Mouse (Mus musculus) liver, embryonic 15.5 days (tissue): ENCODE measurements around the gene Fkbp8. TPM values are rescaled to one million over a fixed set of nuclear protein-coding genes. Genes with fewer than 3 reads are reported as not detected.
A peak's percentile ranks its signal among the peaks of the same experiment; 100 is the strongest.

Experiments used
- ATAC-seq: fragments of 200-750 bp; cut with Nextera tagmentation; 2 replicates; pipeline ENCODE4 v1.8.0; 2017; ENCODE audit warnings: moderate number of reproducible peaks, mild to moderate bottlenecking, moderate library complexity; ENCODE audit not compliant: insufficient read depth
- H3K27ac ChIP-seq: fragments of 300-500 bp; sonication (generic); replicated peaks from 2 replicates; pipeline ENCODE4 v1.5.1; 2015; ENCODE audit warnings: mild to moderate bottlenecking, inconsistent platforms
- H3K27me3 ChIP-seq: fragments of 300-500 bp; sonication (generic); 2 replicates; pipeline ENCODE4 v1.6.1; 2015; ENCODE audit warnings: mild to moderate bottlenecking, inconsistent platforms
- H3K36me3 ChIP-seq: fragments of 300-500 bp; sonication (generic); replicated peaks from 2 replicates; pipeline ENCODE4 v1.6.1; 2015; ENCODE audit warnings: moderate library complexity, mild to moderate bottlenecking, inconsistent platforms
- H3K4me1 ChIP-seq: fragments of 300-500 bp; sonication (generic); replicated peaks from 2 replicates; pipeline ENCODE4 v1.6.1; 2015; ENCODE audit warnings: inconsistent platforms
- H3K4me2 ChIP-seq: fragments of 300-500 bp; sonication (generic); 2 replicates; pipeline ENCODE4 v1.6.1; 2015; ENCODE audit warnings: moderate library complexity, mild to moderate bottlenecking, inconsistent platforms
- H3K4me3 ChIP-seq: fragments of 300-500 bp; sonication (generic); replicated peaks from 2 replicates; pipeline ENCODE4 v1.5.1; 2015; ENCODE audit warnings: mild to moderate bottlenecking, inconsistent platforms
- H3K9ac ChIP-seq: fragments of 300-500 bp; sonication (generic); 2 replicates; pipeline ENCODE4 v1.6.1; 2015; ENCODE audit warnings: moderate library complexity, mild to moderate bottlenecking, inconsistent platforms
- H3K9me3 ChIP-seq: fragments of 300-500 bp; sonication (generic); replicated peaks from 2 replicates; pipeline ENCODE4 v1.6.1; 2016; ENCODE audit warnings: inconsistent platforms
- WGBS: fragments of 180-500 bp; shearing (Covaris S2); methylation state at CpG from one replicate; pipeline ENCODE4 v1.1.7; 2015; ENCODE audit warnings: mixed read lengths; ENCODE audit not compliant: insufficient replicate concordance; 5-methylcytosine and 5-hydroxymethylcytosine counted together
- polyA plus RNA-seq: library from polyadenylated mRNA; unstranded; fragments of >200 nt; fragmentation: Nextera tagmentation; extraction: Ambion mirVana; gene quantifications from 2 replicates; pipeline ENCODE4 v1.2.1, GENCODE M21; 2015

The Fkbp8 gene
- 163 and 186 TPM in 2 replicates for polyA plus RNA-seq

GRCm38 (mm10) chr8:70527512-70528181 lies at the start of gene Fkbp8, which contains the start of gene Kxd1:
TSS of gene Fkbp8 (plus strand) at chr8:70527724.
TSS of gene Kxd1 (minus strand) at chr8:70527956.
- under 1% methylated on average over 61 of the region's 61 CpGs for WGBS
- Histone ChIP-seq H3K4me2 (peak within 1 kb of the TSS; percentile 72), H3K9ac (peak within 1 kb of the TSS; percentile 98), H3K4me3 (peak within 1 kb of the TSS; percentile 83), H3K27me3 (no peaks in the 10 kb centered on the region), H3K36me3 (peaks cover 31% of the 10 kb centered on the region), H3K27ac (peak within 1 kb of the TSS; percentile 91), H3K9me3 (no peaks in the 10 kb centered on the region), H3K4me1 (peaks cover 59% of the 10 kb centered on the region)
- ATAC-seq: peak; percentile 77

- 46% methylated on average over 3 of the region's 3 CpGs for WGBS
- H3K27me3 ChIP-seq: peaks cover 89% of the 10 kb centered on the region
- no peak overlapping the region for H3K27ac ChIP-seq
- no peaks in the 10 kb centered on the region for H3K36me3 ChIP-seq
- no peak for ATAC-seq
- H3K4me1 ChIP-seq: peaks cover 14% of the 10 kb centered on the region
- H3K4me2 ChIP-seq: no peak overlapping the region
- no peak overlapping the region for H3K9ac ChIP-seq
- no peaks in the 10 kb centered on the region for H3K9me3 ChIP-seq
- H3K4me3 ChIP-seq: no peak overlapping the region
Measured at GRCm38 (mm10) chr8:70481908-70482307, 45.6 kb upstream of the Fkbp8 start.

- Histone ChIP-seq H3K27me3 (peaks cover 98% of the 10 kb centered on the region), H3K36me3 (no peaks in the 10 kb centered on the region), H3K4me2 (no peak overlapping the region), H3K4me3 (no peak overlapping the region), H3K4me1 (peaks cover 4% of the 10 kb centered on the region), H3K27ac (no peak overlapping the region), H3K9ac (no peak overlapping the region), H3K9me3 (no peaks in the 10 kb centered on the region)
- 46% methylated on average over 2 of the region's 2 CpGs for WGBS
- ATAC-seq: no peak
Measured at GRCm38 (mm10) chr8:70482943-70483342, 44.6 kb upstream of the Fkbp8 start.

- Histone ChIP-seq H3K4me1 (peaks cover 19% of the 10 kb centered on the region), H3K9me3 (no peaks in the 10 kb centered on the region), H3K9ac (no peak overlapping the region), H3K36me3 (no peaks in the 10 kb centered on the region), H3K4me2 (no peak overlapping the region), H3K27ac (no peak overlapping the region), H3K27me3 (peaks cover 100% of the 10 kb centered on the region), H3K4me3 (no peak overlapping the region)
- WGBS: 39% methylated on average over 7 of the region's 7 CpGs
- no peak for ATAC-seq
Measured at GRCm38 (mm10) chr8:70486191-70486681, 41.3 kb upstream of the Fkbp8 start.

- Histone ChIP-seq H3K4me1 (peaks cover 19% of the 10 kb centered on the region), H3K9ac (no peak within 1 kb of the TSS), H3K27ac (no peak within 1 kb of the TSS), H3K27me3 (peaks cover 100% of the 10 kb centered on the region), H3K4me3 (peak within 1 kb of the TSS; percentile 22), H3K4me2 (peak within 1 kb of the TSS; percentile 54), H3K9me3 (no peaks in the 10 kb centered on the region), H3K36me3 (no peaks in the 10 kb centered on the region)
- WGBS: 16% methylated on average over 33 of the region's 33 CpGs
- ATAC-seq: no peak
Measured at GRCm38 (mm10) chr8:70486941-70487520, 40.5 kb upstream of the Fkbp8 start, which contains the start of gene Tmem59l. TSS of gene Tmem59l (minus strand) at chr8:70487358.

- Histone ChIP-seq H3K4me1 (peaks cover 26% of the 10 kb centered on the region), H3K9me3 (no peaks in the 10 kb centered on the region), H3K27me3 (peaks cover 100% of the 10 kb centered on the region), H3K27ac (no peak overlapping the region), H3K4me2 (peak overlapping the region; percentile 54), H3K9ac (no peak overlapping the region), H3K4me3 (peak overlapping the region; percentile 22), H3K36me3 (no peaks in the 10 kb centered on the region)
- no peak for ATAC-seq
- WGBS: 3% methylated on average over 55 of the region's 55 CpGs
Measured at GRCm38 (mm10) chr8:70487993-70488796, 39.3 kb upstream of the Fkbp8 start.

GRCm38 (mm10) chr8:70488931-70489470 lies 38.5 kb upstream of the Fkbp8 start:
- H3K27ac ChIP-seq: no peak overlapping the region
- H3K27me3 ChIP-seq: peaks cover 100% of the 10 kb centered on the region
- no peak overlapping the region for H3K9ac ChIP-seq

GRCm38 (mm10) chr8:70489576-70489975 lies 37.9 kb upstream of the Fkbp8 start:
- Histone ChIP-seq H3K36me3 (no peaks in the 10 kb centered on the region), H3K4me3 (peak overlapping the region; percentile 25), H3K27ac (no peak overlapping the region), H3K9me3 (no peaks in the 10 kb centered on the region), H3K4me1 (peaks cover 30% of the 10 kb centered on the region), H3K27me3 (peaks cover 100% of the 10 kb centered on the region), H3K4me2 (peak overlapping the region; percentile 49), H3K9ac (no peak overlapping the region)
- ATAC-seq: no peak
- 3% methylated on average over 35 of the region's 41 CpGs for WGBS

More at GRCm38 (mm10) chr8:70488931-70489470, 38.5 kb upstream of the Fkbp8 start:
- no peak for ATAC-seq
- Histone ChIP-seq H3K36me3 (no peaks in the 10 kb centered on the region), H3K4me1 (peaks cover 30% of the 10 kb centered on the region), H3K4me3 (peak overlapping the region; percentile 25), H3K9me3 (no peaks in the 10 kb centered on the region), H3K4me2 (peak overlapping the region; percentile 54)
- WGBS: 3% methylated on average over 14 of the region's 14 CpGs

- H3K9me3 ChIP-seq: no peaks in the 10 kb centered on the region
- H3K4me2 ChIP-seq: no peak overlapping the region
- no peak overlapping the region for H3K27ac ChIP-seq
- no peak overlapping the region for H3K9ac ChIP-seq
- no peak for ATAC-seq
- H3K27me3 ChIP-seq: peaks cover 100% of the 10 kb centered on the region
- peaks cover 30% of the 10 kb centered on the region for H3K4me1 ChIP-seq
- no peaks in the 10 kb centered on the region for H3K36me3 ChIP-seq
- WGBS: 19% methylated on average over 10 of the region's 10 CpGs
- H3K4me3 ChIP-seq: no peak overlapping the region
Measured at GRCm38 (mm10) chr8:70490061-70490879, 37.3 kb upstream of the Fkbp8 start.

GRCm38 (mm10) chr8:70490880-70491495 lies 36.5 kb upstream of the Fkbp8 start:
- no peak for ATAC-seq
- H3K9ac ChIP-seq: no peak overlapping the region
- 7% methylated on average over 20 of the region's 20 CpGs for WGBS
- peaks cover 100% of the 10 kb centered on the region for H3K27me3 ChIP-seq
- H3K4me1 ChIP-seq: peaks cover 30% of the 10 kb centered on the region
- no peak overlapping the region for H3K4me3 ChIP-seq
- H3K36me3 ChIP-seq: no peaks in the 10 kb centered on the region
- H3K4me2 ChIP-seq: no peak overlapping the region
- no peaks in the 10 kb centered on the region for H3K9me3 ChIP-seq
- H3K27ac ChIP-seq: no peak overlapping the region
